Mouse (Mus musculus) stomach, embryonic 15.5 days (tissue): Measurements from ENCODE around the gene Olfr961. TPM values are rescaled to one million over a fixed set of nuclear protein-coding genes. Genes with fewer than 3 reads are reported as not detected.
A peak's percentile ranks its signal among the peaks of the same experiment; 100 is the strongest.

ENCODE experiments used
- ATAC-seq: fragments of 200-750 bp; cut with Nextera tagmentation; 2 replicates; pipeline ENCODE4 v1.8.0; 2017; ENCODE audit warnings: low read depth, moderate number of reproducible peaks, moderate TSS enrichment; ENCODE audit not compliant: insufficient read depth, low FRiP score
- H3K27ac ChIP-seq: fragments of 300-500 bp; sonication (generic); 2 replicates; pipeline ENCODE4 v1.5.1; 2015; ENCODE audit warnings: mild to moderate bottlenecking, inconsistent platforms
- H3K27me3 ChIP-seq: fragments of 300-500 bp; sonication (generic); replicated peaks from 2 replicates; pipeline ENCODE4 v1.6.1; 2015; ENCODE audit warnings: inconsistent platforms
- H3K36me3 ChIP-seq: fragments of 300-500 bp; sonication (generic); 2 replicates; pipeline ENCODE4 v1.6.1; 2015; ENCODE audit warnings: inconsistent platforms
- H3K4me1 ChIP-seq: fragments of 300-500 bp; sonication (generic); 2 replicates; pipeline ENCODE4 v1.6.1; 2015; ENCODE audit warnings: inconsistent platforms
- H3K4me2 ChIP-seq: fragments of 300-500 bp; sonication (generic); 2 replicates; pipeline ENCODE4 v1.6.1; 2015; ENCODE audit warnings: mild to moderate bottlenecking, inconsistent platforms
- H3K4me3 ChIP-seq: fragments of 300-500 bp; sonication (generic); replicated peaks from 2 replicates; pipeline ENCODE4 v1.5.1; 2015; ENCODE audit warnings: inconsistent platforms
- H3K9ac ChIP-seq: fragments of 300-500 bp; sonication (generic); 2 replicates; pipeline ENCODE4 v1.6.1; 2015; ENCODE audit warnings: inconsistent platforms
- H3K9me3 ChIP-seq: fragments of 300-500 bp; sonication (generic); 2 replicates; pipeline ENCODE4 v1.6.1; 2016; ENCODE audit warnings: inconsistent platforms
- WGBS: fragments of 180-500 bp; shearing (Covaris S2); methylation state at CpG from one replicate; pipeline ENCODE4 v1.1.7; 2015; 5-methylcytosine and 5-hydroxymethylcytosine counted together
- polyA plus RNA-seq: library from polyadenylated mRNA; unstranded; fragments of >200 nt; fragmentation: Nextera tagmentation; extraction: Ambion mirVana; gene quantifications from 2 replicates; pipeline ENCODE4 v1.2.1, GENCODE M21; 2015

Olfr961 gene
- not detected in 2 replicates for polyA plus RNA-seq

GRCm38 (mm10) chr9:39644785-39645184 is at the start of gene Olfr961:
Gene Olfr961, plus strand, starts transcription at chr9:39645085.
- Histone ChIP-seq H3K4me3 (no peak within 1 kb of the TSS), H3K4me1 (no peaks in the 10 kb centered on the region), H3K9ac (no peak within 1 kb of the TSS), H3K27me3 (no peaks in the 10 kb centered on the region), H3K27ac (no peak within 1 kb of the TSS), H3K36me3 (no peaks in the 10 kb centered on the region), H3K4me2 (no peak within 1 kb of the TSS), H3K9me3 (no peaks in the 10 kb centered on the region)
- no peak for ATAC-seq

GRCm38 (mm10) chr9:39602536-39603332 is 42.2 kb upstream of the Olfr961 start:
- ATAC-seq, result peak; percentile 56; the same call in 1 of the 2 replicates
- Histone ChIP-seq H3K4me2 (peak overlapping the region; percentile 78), H3K4me3 (peak overlapping the region; percentile 43), H3K9ac (0 out of 2 replicates have a peak overlapping the region, but pooled peaks have one; percentile 9), H3K9me3 (no peaks in the 10 kb centered on the region), H3K4me1 (no peaks in the 10 kb centered on the region), H3K27me3 (no peaks in the 10 kb centered on the region), H3K36me3 (no peaks in the 10 kb centered on the region), H3K27ac (0 out of 2 replicates have a peak overlapping the region, but pooled peaks have one; percentile 18)
- under 1% methylated on average over 19 of the region's 19 CpGs for WGBS

- Histone ChIP-seq H3K27ac (0 out of 2 replicates have a peak overlapping the region, but pooled peaks have one; percentile 18), H3K36me3 (no peaks in the 10 kb centered on the region), H3K4me1 (no peaks in the 10 kb centered on the region), H3K9me3 (no peaks in the 10 kb centered on the region), H3K4me2 (peak overlapping the region; percentile 78), H3K9ac (0 out of 2 replicates have a peak overlapping the region, but pooled peaks have one; percentile 9), H3K27me3 (no peaks in the 10 kb centered on the region), H3K4me3 (peak overlapping the region; percentile 43)
- 0 out of 2 replicates have a peak, but pooled peaks have one; percentile 52 for ATAC-seq
- 1% methylated on average over 9 of the region's 9 CpGs for WGBS
Measured at GRCm38 (mm10) chr9:39603333-39603845, 41.5 kb upstream of the Olfr961 start.

- WGBS, result 0% methylated on average over 8 of the region's 8 CpGs
- Histone ChIP-seq H3K36me3 (no peaks in the 10 kb centered on the region), H3K4me3 (peak within 1 kb of the TSS; percentile 43), H3K27ac (peak within 1 kb of the TSS; percentile 40; the same call in 1 of the 2 replicates), H3K27me3 (no peaks in the 10 kb centered on the region), H3K4me2 (peak within 1 kb of the TSS; percentile 78), H3K9ac (0 out of 2 replicates have a peak within 1 kb of the TSS, but pooled peaks have one; percentile 25), H3K4me1 (no peaks in the 10 kb centered on the region), H3K9me3 (no peaks in the 10 kb centered on the region)
- ATAC-seq, result peak; percentile 62; the same call in 1 of the 2 replicates
Measured at GRCm38 (mm10) chr9:39603999-39604453, 40.9 kb upstream of the Olfr961 start, which contains the start of gene AW551984. Gene AW551984, minus strand, starts transcription at chr9:39604403.

GRCm38 (mm10) chr9:39608497-39608896 is 36.4 kb upstream of the Olfr961 start:
- Histone ChIP-seq H3K4me1 (no peaks in the 10 kb centered on the region), H3K4me2 (no peak overlapping the region), H3K36me3 (no peaks in the 10 kb centered on the region), H3K9me3 (no peaks in the 10 kb centered on the region), H3K27me3 (no peaks in the 10 kb centered on the region), H3K4me3 (no peak overlapping the region), H3K27ac (no peak overlapping the region), H3K9ac (no peak overlapping the region)
- no peak for ATAC-seq

- no peak within 1 kb of the TSS for H3K4me3 ChIP-seq
- H3K9ac ChIP-seq, result no peak within 1 kb of the TSS
- no peaks in the 10 kb centered on the region for H3K4me1 ChIP-seq
- no peaks in the 10 kb centered on the region for H3K36me3 ChIP-seq
- WGBS, result 71% methylated on average over 3 of the region's 3 CpGs
- ATAC-seq, result no peak
- no peak within 1 kb of the TSS for H3K4me2 ChIP-seq
- no peak within 1 kb of the TSS for H3K27ac ChIP-seq
- H3K27me3 ChIP-seq, result no peaks in the 10 kb centered on the region
- H3K9me3 ChIP-seq, result no peaks in the 10 kb centered on the region
Measured at GRCm38 (mm10) chr9:39610355-39610754, 34.5 kb upstream of the Olfr961 start, which contains the start of gene Olfr148. Gene Olfr148, plus strand, starts transcription at chr9:39610655.

- no peaks in the 10 kb centered on the region for H3K36me3 ChIP-seq
- no peaks in the 10 kb centered on the region for H3K9me3 ChIP-seq
- H3K9ac ChIP-seq, result no peak overlapping the region
- no peak overlapping the region for H3K4me2 ChIP-seq
- ATAC-seq, result no peak
- no peak overlapping the region for H3K4me3 ChIP-seq
- WGBS, result 62% methylated on average over 1 of the region's 1 CpGs
- no peaks in the 10 kb centered on the region for H3K4me1 ChIP-seq
- no peak overlapping the region for H3K27ac ChIP-seq
- no peaks in the 10 kb centered on the region for H3K27me3 ChIP-seq
Measured at GRCm38 (mm10) chr9:39611953-39612352, 32.9 kb upstream of the Olfr961 start.

GRCm38 (mm10) chr9:39621073-39621472 is 23.8 kb upstream of the Olfr961 start, which contains the start of gene Olfr960:
Gene Olfr960, plus strand, starts transcription at chr9:39621373.
- H3K4me1 ChIP-seq, result no peaks in the 10 kb centered on the region
- no peak for ATAC-seq
- H3K36me3 ChIP-seq, result no peaks in the 10 kb centered on the region
- 79% methylated on average over 1 of the region's 1 CpGs for WGBS
- H3K27ac ChIP-seq, result no peak within 1 kb of the TSS
- no peak within 1 kb of the TSS for H3K4me2 ChIP-seq
- no peaks in the 10 kb centered on the region for H3K9me3 ChIP-seq
- no peaks in the 10 kb centered on the region for H3K27me3 ChIP-seq
- no peak within 1 kb of the TSS for H3K4me3 ChIP-seq
- no peak within 1 kb of the TSS for H3K9ac ChIP-seq

GRCm38 (mm10) chr9:39623783-39624182 is 21.1 kb upstream of the Olfr961 start:
- no peak overlapping the region for H3K4me2 ChIP-seq
- H3K4me1 ChIP-seq, result no peaks in the 10 kb centered on the region
- 90% methylated on average over 3 of the region's 3 CpGs for WGBS
- no peak for ATAC-seq
- no peak overlapping the region for H3K4me3 ChIP-seq
- no peaks in the 10 kb centered on the region for H3K36me3 ChIP-seq
- H3K27ac ChIP-seq, result no peak overlapping the region
- H3K27me3 ChIP-seq, result no peaks in the 10 kb centered on the region
- H3K9ac ChIP-seq, result no peak overlapping the region
- no peaks in the 10 kb centered on the region for H3K9me3 ChIP-seq

GRCm38 (mm10) chr9:39624711-39625110 is 20.2 kb upstream of the Olfr961 start:
- Histone ChIP-seq H3K27ac (no peak overlapping the region), H3K4me2 (no peak overlapping the region), H3K27me3 (no peaks in the 10 kb centered on the region), H3K4me1 (no peaks in the 10 kb centered on the region), H3K36me3 (no peaks in the 10 kb centered on the region), H3K4me3 (no peak overlapping the region), H3K9ac (no peak overlapping the region), H3K9me3 (no peaks in the 10 kb centered on the region)
- 50% methylated on average over 2 of the region's 2 CpGs for WGBS
- no peak for ATAC-seq

- no peak overlapping the region for H3K4me2 ChIP-seq
- no peak for ATAC-seq
- no peaks in the 10 kb centered on the region for H3K9me3 ChIP-seq
- WGBS, result 70% methylated on average over 2 of the region's 2 CpGs
- H3K27me3 ChIP-seq, result no peaks in the 10 kb centered on the region
- H3K27ac ChIP-seq, result no peak overlapping the region
- H3K36me3 ChIP-seq, result no peaks in the 10 kb centered on the region
- no peak overlapping the region for H3K4me3 ChIP-seq
- H3K9ac ChIP-seq, result no peak overlapping the region
- no peaks in the 10 kb centered on the region for H3K4me1 ChIP-seq
Measured at GRCm38 (mm10) chr9:39629069-39629468, 15.8 kb upstream of the Olfr961 start.
